ENCODE assay signal across 26 mouse cellular contexts in genomic region chr16:59836304-59836703, GRCm38 (mm10).
"Had no signal": no experiment of that assay in that cellular context is flagged by ENCODE, and none has a peak within 500 bp of the region (broad histone marks: within the 10 kb centered on the region; RNA-seq: fewer than 3 reads in every experiment).

No protein-coding gene starts in this region.

- H3K4me3 ChIP-seq: kidney, embryonic 15.5 days; limb, embryonic 10.5 days; limb, embryonic 13.5 days; liver, embryonic 12.5 days; liver, embryonic 15.5 days; lung, embryonic 15.5 days; megakaryocyte, embryonic 14.5 days; midbrain, embryonic 15.5 days; myocyte; neural tube, embryonic 15.5 days had no signal

- H3K4me2 ChIP-seq: kidney, embryonic 15.5 days; limb, embryonic 13.5 days; liver, embryonic 12.5 days; liver, embryonic 15.5 days; lung, embryonic 15.5 days; midbrain, embryonic 11.5 days; midbrain, embryonic 15.5 days; neural tube, embryonic 15.5 days had no signal

- H3K9me3 ChIP-seq: kidney, embryonic 15.5 days; limb, embryonic 10.5 days; limb, embryonic 13.5 days; liver, embryonic 12.5 days; liver, embryonic 15.5 days; lung, embryonic 15.5 days; megakaryocyte, embryonic 14.5 days; midbrain, embryonic 15.5 days; neural tube, embryonic 15.5 days had no signal

- H3K36me3 ChIP-seq: kidney, embryonic 15.5 days; limb, embryonic 10.5 days; limb, embryonic 13.5 days; liver, embryonic 12.5 days; liver, embryonic 15.5 days; lung, embryonic 15.5 days; midbrain, embryonic 15.5 days; neural tube, embryonic 15.5 days had no signal

- DNase-seq: kidney, adult 11 months; kidney, adult 8-10 months; kidney, postnatal 10 days; kidney, postnatal 36 days; layer of hippocampus, adult 9-11 months; liver; lung, adult 18-20 months; lung, postnatal 10 days; lung, postnatal 36 days; right cerebral cortex, postnatal 14 days; right cerebral cortex, postnatal 4 days; thymus, adult 2 months; thymus, postnatal 14 days; thymus, postnatal 4 days had no signal

- H3K27ac ChIP-seq: kidney, embryonic 15.5 days; limb, embryonic 10.5 days; limb, embryonic 13.5 days; liver, embryonic 12.5 days; liver, embryonic 15.5 days; lung, embryonic 15.5 days; midbrain, embryonic 15.5 days; neural tube, embryonic 15.5 days; stomach, postnatal 0 days had no signal

- H3K27me3 ChIP-seq: kidney, embryonic 15.5 days; limb, embryonic 13.5 days; liver, embryonic 12.5 days; liver, embryonic 15.5 days; lung, embryonic 15.5 days; megakaryocyte, embryonic 14.5 days; midbrain, embryonic 15.5 days; neural tube, embryonic 15.5 days had no signal

- H3K4me1 ChIP-seq: kidney, embryonic 15.5 days; limb, embryonic 10.5 days; liver, embryonic 12.5 days; liver, embryonic 15.5 days; lung, embryonic 15.5 days; megakaryocyte, embryonic 14.5 days; midbrain, embryonic 15.5 days; neural tube, embryonic 15.5 days had no signal

- H3K9ac ChIP-seq: kidney, embryonic 15.5 days; limb, embryonic 13.5 days; liver, embryonic 12.5 days; liver, embryonic 15.5 days; lung, embryonic 15.5 days; midbrain, embryonic 15.5 days; neural tube, embryonic 15.5 days had no signal

- ATAC-seq: liver, embryonic 12.5 days; midbrain, embryonic 15.5 days had no signal
